Mouse (Mus musculus) lung, embryonic 15.5 days (tissue): ENCODE data around the gene 1700113H08Rik. TPM values are rescaled to one million over a fixed set of nuclear protein-coding genes. Genes with fewer than 3 reads are reported as not detected.
A peak's percentile ranks its signal among the peaks of the same experiment; 100 is the strongest.

Experiments
- ATAC-seq: fragments of 200-750 bp; cut with Nextera tagmentation; 2 replicates; pipeline ENCODE4 v1.8.0; 2017; ENCODE audit warnings: moderate number of reproducible peaks, borderline replicate concordance; ENCODE audit not compliant: low FRiP score, low TSS enrichment; ENCODE audit errors: extremely low read depth
- H3K27ac ChIP-seq: fragments of 300-500 bp; sonication (generic); 2 replicates; pipeline ENCODE4 v1.5.1; 2015; ENCODE audit warnings: moderate library complexity, mild to moderate bottlenecking, inconsistent platforms
- H3K27me3 ChIP-seq: fragments of 300-500 bp; sonication (generic); 2 replicates; pipeline ENCODE4 v1.6.1; 2015; ENCODE audit warnings: inconsistent platforms
- H3K36me3 ChIP-seq: fragments of 300-500 bp; sonication (generic); 2 replicates; pipeline ENCODE4 v1.6.1; 2015; ENCODE audit warnings: inconsistent platforms
- H3K4me1 ChIP-seq: fragments of 300-500 bp; sonication (generic); 2 replicates; pipeline ENCODE4 v1.6.1; 2015; ENCODE audit warnings: inconsistent platforms
- H3K4me2 ChIP-seq: fragments of 300-500 bp; sonication (generic); 2 replicates; pipeline ENCODE4 v1.6.1; 2015; ENCODE audit warnings: inconsistent platforms, mild to moderate bottlenecking, moderate library complexity
- H3K4me3 ChIP-seq: fragments of 300-500 bp; sonication (generic); 2 replicates; pipeline ENCODE4 v1.5.1; 2015; ENCODE audit warnings: mild to moderate bottlenecking, inconsistent platforms
- H3K9ac ChIP-seq: fragments of 300-500 bp; sonication (generic); 2 replicates; pipeline ENCODE4 v1.6.1; 2015; ENCODE audit warnings: inconsistent platforms
- H3K9me3 ChIP-seq: fragments of 300-500 bp; sonication (generic); 2 replicates; pipeline ENCODE4 v1.6.1; 2016; ENCODE audit warnings: inconsistent platforms
- WGBS: fragments of 180-500 bp; shearing (Covaris S2); methylation state at CpG from one replicate; pipeline ENCODE4 v1.1.7; 2015; 5-methylcytosine and 5-hydroxymethylcytosine counted together
- polyA plus RNA-seq: library from polyadenylated mRNA; unstranded; fragments of >200 nt; fragmentation: Nextera tagmentation; extraction: Ambion mirVana; gene quantifications from 2 replicates; pipeline ENCODE4 v1.2.1, GENCODE M21; 2015

The 1700113H08Rik gene
- polyA plus RNA-seq, 1 experiment from 2014 or later, result not detected

DNA sequence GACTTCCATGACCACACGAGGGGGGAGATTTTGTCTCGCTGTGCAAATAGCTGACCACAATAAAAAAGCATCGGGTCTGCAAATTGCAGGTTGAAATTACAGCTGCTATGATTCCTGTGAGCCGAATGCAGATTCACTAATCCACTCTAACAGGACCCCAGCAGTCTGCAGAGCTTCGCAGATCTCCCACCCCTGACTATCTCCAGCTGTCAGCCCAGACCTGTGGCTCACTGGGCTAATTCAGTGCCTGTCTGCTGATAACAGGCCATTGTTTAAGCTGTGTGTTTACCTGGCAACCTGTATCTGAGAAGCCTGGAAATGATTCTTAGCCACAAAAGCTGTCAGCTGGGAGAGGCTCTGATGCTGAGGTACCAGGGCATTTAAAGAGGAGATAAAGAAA is 20.8 kb upstream of the 1700113H08Rik start:
- Histone ChIP-seq H3K4me1 (no peaks in the 10 kb centered on the region), H3K9me3 (no peaks in the 10 kb centered on the region), H3K4me3 (no peak overlapping the region), H3K27ac (no peak overlapping the region), H3K27me3 (no peaks in the 10 kb centered on the region), H3K36me3 (no peaks in the 10 kb centered on the region), H3K4me2 (no peak overlapping the region), H3K9ac (no peak overlapping the region)
- WGBS, result 36% methylated on average over 5 of the region's 5 CpGs
- ATAC-seq, result no peak

DNA sequence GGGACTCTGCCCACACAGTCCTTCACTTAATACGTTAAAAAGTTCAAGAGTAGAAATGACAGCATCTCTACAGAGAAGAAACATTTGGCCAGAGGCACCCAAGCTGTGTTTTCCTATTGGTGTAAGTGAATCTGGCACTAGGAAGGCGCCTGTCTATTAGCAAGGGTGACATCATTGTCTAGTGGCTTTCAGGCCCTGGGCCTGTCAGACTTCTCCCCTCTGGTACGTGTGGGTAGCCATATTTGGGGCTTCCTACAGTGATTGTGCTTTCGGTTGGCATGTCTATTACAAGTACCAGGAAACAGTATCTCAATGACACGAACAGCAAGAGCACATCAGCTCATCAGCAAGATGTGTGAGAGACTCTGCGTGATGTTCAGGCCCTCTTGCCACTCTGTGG is 18.5 kb upstream of the 1700113H08Rik start:
- H3K4me2 ChIP-seq, result no peak overlapping the region
- H3K27me3 ChIP-seq, result no peaks in the 10 kb centered on the region
- ATAC-seq, result no peak
- H3K27ac ChIP-seq, result no peak overlapping the region
- WGBS, result 79% methylated on average over 6 of the region's 6 CpGs
- no peaks in the 10 kb centered on the region for H3K4me1 ChIP-seq
- H3K36me3 ChIP-seq, result no peaks in the 10 kb centered on the region
- H3K9me3 ChIP-seq, result no peaks in the 10 kb centered on the region
- H3K9ac ChIP-seq, result no peak overlapping the region
- H3K4me3 ChIP-seq, result no peak overlapping the region

DNA sequence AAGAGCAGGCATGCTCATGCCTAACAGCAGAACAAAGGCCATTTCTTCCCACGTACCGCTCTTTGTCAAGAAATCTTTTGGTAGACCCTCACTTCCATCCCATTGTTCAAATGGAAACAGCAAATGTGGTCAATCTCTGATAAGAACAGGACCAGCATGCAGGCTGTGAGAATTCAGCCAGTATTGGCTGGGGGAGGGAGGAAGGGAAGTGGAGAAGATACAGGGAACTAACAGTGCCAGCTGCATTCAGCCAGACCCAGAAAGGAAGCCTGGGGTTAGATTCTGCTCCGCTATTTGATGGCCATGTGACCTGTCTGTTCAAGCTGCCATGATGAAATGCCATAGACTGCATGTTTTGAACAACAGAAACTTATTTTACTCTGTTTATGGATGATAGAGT is 18.0 kb upstream of the 1700113H08Rik start:
- 84% methylated on average over 3 of the region's 3 CpGs for WGBS
- Histone ChIP-seq H3K9me3 (no peaks in the 10 kb centered on the region), H3K27me3 (no peaks in the 10 kb centered on the region), H3K36me3 (no peaks in the 10 kb centered on the region), H3K4me2 (no peak overlapping the region), H3K9ac (no peak overlapping the region), H3K4me1 (no peaks in the 10 kb centered on the region), H3K4me3 (no peak overlapping the region), H3K27ac (no peak overlapping the region)
- no peak for ATAC-seq

DNA sequence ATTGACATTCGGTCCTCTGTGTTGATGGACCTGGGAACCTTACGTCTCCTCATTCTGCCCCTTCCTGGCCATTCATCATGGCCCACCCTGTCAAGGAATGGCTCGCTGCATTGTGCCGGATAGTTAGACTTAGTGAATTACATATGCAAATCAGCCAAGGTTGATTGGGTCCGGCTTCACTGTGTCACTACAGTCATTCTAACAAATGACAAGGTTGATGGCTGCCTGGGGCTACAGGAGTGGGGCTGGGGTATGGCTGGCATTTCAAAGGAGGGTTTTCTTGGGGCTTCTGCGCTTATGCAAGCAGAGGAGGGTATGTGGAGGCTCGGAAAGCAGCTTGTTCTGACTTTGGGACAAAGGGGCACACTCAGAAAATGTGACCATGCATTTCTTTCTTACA is 16.6 kb upstream of the 1700113H08Rik start:
- Histone ChIP-seq H3K36me3 (no peaks in the 10 kb centered on the region), H3K9me3 (no peaks in the 10 kb centered on the region), H3K4me2 (no peak overlapping the region), H3K9ac (no peak overlapping the region), H3K4me3 (no peak overlapping the region), H3K27me3 (no peaks in the 10 kb centered on the region), H3K4me1 (no peaks in the 10 kb centered on the region), H3K27ac (no peak overlapping the region)
- WGBS, result 75% methylated on average over 7 of the region's 7 CpGs
- no peak for ATAC-seq

DNA sequence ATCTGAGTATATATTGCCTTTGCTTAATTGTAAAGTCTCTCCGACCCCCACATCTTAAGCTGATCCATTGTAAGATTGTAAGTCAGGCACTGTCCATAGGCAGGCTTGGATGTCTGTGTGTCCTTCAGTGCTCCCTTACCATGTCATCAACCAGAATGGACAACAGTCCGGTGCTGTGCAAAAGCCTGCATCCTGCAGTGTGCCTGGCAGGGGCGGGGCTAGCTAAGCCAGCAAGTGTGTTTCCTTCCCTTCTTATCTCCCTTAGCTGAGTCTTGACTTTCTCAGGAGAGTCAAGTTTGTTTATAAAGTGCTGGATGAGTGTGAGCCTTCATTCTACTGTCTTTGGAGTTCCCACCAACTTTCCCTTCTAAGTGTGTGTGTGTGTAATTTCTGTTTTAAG is 12.6 kb upstream of the 1700113H08Rik start:
- 38% methylated on average over 3 of the region's 3 CpGs for WGBS
- H3K9me3 ChIP-seq, result no peaks in the 10 kb centered on the region
- H3K27ac ChIP-seq, result no peak overlapping the region
- no peaks in the 10 kb centered on the region for H3K4me1 ChIP-seq
- no peak; the same call in 1 of the 2 replicates for ATAC-seq
- H3K36me3 ChIP-seq, result no peaks in the 10 kb centered on the region
- H3K27me3 ChIP-seq, result no peaks in the 10 kb centered on the region
- no peak overlapping the region for H3K4me3 ChIP-seq
- H3K9ac ChIP-seq, result no peak overlapping the region
- no peak overlapping the region for H3K4me2 ChIP-seq

DNA sequence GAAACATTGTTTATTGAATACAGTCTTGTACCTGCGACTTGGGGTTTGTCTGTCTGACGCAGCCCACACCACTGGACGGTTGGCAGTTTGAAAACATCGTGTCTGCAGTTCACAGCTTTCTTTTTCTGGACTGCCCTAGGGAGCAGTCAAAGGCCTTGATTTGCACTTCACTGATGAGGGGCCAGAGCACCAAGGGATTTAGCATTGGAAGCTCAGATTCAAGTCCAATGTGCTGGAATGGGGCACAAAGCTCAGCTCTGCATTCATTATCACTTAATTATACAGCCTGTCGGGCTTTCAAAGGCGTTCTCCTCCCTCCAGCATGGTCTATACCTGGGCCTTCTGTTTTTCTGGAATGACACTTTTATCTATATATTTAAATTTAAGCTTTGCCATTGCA is 11.4 kb upstream of the 1700113H08Rik start:
- Histone ChIP-seq H3K27ac (no peak overlapping the region), H3K27me3 (no peaks in the 10 kb centered on the region), H3K9me3 (no peaks in the 10 kb centered on the region), H3K9ac (no peak overlapping the region), H3K36me3 (no peaks in the 10 kb centered on the region), H3K4me2 (no peak overlapping the region), H3K4me3 (no peak overlapping the region), H3K4me1 (no peaks in the 10 kb centered on the region)
- no peak for ATAC-seq
- WGBS, result 35% methylated on average over 6 of the region's 6 CpGs

DNA sequence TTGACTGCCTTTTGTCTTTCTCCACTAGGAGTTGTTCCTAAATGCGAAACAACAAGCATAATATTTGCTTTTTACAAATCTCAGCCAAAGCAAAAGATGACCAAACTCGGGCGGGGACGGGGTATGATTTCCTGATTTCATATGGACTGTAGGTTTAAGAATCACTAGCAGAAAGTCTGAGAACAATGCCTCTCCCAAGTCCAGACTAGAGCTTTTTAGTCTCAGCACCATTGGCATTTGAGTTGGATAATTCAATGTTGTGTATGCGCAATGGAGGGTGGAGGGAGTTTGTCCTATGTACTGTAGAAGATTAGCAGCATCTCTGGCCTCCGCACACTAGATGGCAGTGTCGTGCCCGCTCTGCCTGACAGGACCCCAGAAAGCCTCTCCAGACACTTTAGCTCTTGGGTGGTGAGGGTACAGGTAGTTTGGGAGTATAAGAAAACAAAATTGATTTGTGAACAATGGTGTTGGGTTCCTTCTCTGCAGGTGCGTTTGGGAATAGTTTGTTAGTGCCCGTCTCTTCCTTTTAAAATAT is 10.8 kb upstream of the 1700113H08Rik start:
- WGBS, result 83% methylated on average over 10 of the region's 10 CpGs
- ATAC-seq, result no peak
- H3K4me1 ChIP-seq, result no peaks in the 10 kb centered on the region
- no peaks in the 10 kb centered on the region for H3K36me3 ChIP-seq
- H3K27me3 ChIP-seq, result no peaks in the 10 kb centered on the region
- no peaks in the 10 kb centered on the region for H3K9me3 ChIP-seq
- no peak overlapping the region for H3K4me2 ChIP-seq
- H3K4me3 ChIP-seq, result no peak overlapping the region
- no peak overlapping the region for H3K9ac ChIP-seq
- H3K27ac ChIP-seq, result no peak overlapping the region

DNA sequence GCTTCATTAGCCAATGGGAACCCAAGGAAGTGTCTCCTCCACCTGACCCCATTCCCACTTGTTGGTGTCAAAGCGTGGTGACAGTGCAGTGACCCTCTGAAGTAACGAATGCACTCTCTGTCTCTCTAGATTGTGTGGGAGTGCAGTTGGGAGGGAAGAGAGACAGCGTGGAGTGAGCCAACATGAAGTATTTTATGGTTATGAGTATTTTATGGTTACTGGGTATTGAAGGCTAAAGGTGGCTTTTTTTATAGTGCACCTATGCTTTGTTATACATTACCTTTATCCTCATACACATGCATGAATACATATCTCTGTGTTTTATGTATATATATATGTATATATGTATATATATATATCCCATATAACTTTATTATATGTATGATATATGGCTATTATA is 8.7 kb upstream of the 1700113H08Rik start:
- H3K9me3 ChIP-seq, result no peaks in the 10 kb centered on the region
- H3K4me1 ChIP-seq, result no peaks in the 10 kb centered on the region
- H3K9ac ChIP-seq, result no peak overlapping the region
- no peak overlapping the region for H3K4me2 ChIP-seq
- ATAC-seq, result no peak
- H3K4me3 ChIP-seq, result no peak overlapping the region
- H3K27me3 ChIP-seq, result no peaks in the 10 kb centered on the region
- no peaks in the 10 kb centered on the region for H3K36me3 ChIP-seq
- H3K27ac ChIP-seq, result no peak overlapping the region
- 74% methylated on average over 3 of the region's 3 CpGs for WGBS

DNA sequence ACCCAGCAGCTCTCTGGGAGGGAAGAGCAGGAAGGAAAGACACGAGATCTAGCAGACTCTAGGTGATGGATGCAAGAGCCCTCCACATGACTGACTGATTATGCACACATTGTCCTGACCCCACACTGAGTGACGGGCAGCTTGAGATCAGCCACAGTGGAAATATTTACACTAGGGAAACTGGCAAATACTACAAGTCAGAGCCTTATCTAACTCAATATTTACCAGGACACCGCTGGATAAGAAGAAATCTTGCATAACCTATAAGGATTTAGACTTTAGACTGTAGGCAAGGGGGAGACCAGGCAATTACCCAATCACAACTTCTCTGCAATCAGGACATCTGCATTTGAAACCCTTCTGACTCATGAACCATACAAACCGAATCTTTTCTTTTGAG is 6.1 kb upstream of the 1700113H08Rik start:
- H3K27me3 ChIP-seq, result no peaks in the 10 kb centered on the region
- no peak overlapping the region for H3K27ac ChIP-seq
- no peak overlapping the region for H3K4me3 ChIP-seq
- no peaks in the 10 kb centered on the region for H3K9me3 ChIP-seq
- no peaks in the 10 kb centered on the region for H3K36me3 ChIP-seq
- H3K4me2 ChIP-seq, result no peak overlapping the region
- H3K9ac ChIP-seq, result no peak overlapping the region
- 17% methylated on average over 4 of the region's 4 CpGs for WGBS
- no peak for ATAC-seq
- no peaks in the 10 kb centered on the region for H3K4me1 ChIP-seq

DNA sequence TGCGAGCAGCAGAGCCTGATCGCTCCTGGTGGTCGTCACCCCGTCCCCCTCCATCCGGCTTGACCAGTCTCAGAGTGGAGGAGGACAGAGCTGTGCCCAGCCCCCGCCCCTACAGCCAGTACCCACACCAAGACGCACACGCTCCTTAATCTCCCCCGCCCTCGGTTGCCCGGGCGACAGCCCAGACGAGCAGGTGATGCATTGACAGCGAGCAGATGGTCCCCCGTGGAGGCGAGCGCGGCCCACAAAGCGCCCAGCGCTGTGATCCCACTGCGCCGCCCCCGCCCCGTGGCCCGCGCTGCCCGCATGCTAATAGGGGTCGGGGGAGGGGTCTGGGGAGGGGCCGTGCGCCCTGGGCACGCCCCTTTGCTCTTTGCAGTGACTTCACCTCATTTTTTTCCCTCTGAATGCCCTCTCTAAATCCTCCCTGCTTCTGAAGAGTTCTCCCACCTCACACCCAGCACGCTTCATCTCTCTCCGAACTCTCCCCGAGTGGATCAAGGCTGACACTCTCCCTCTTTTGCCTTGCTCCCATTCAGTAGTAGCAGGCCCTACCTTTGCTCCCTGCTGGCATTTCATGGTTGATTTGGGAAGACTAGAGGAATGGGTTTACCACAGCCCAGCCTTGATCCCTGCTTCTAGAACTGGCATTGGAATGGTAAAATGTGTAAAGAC is 543 bp downstream of the 1700113H08Rik start:
- peak; percentile 90 for ATAC-seq
- H3K27ac ChIP-seq, result no peak overlapping the region
- H3K4me3 ChIP-seq, result peak overlapping the region; percentile 46
- H3K4me2 ChIP-seq, result peak overlapping the region; percentile 91
- H3K4me1 ChIP-seq, result peaks cover 9% of the 10 kb centered on the region
- H3K9ac ChIP-seq, result peak overlapping the region; percentile 32; the same call in 1 of the 2 replicates
- no peaks in the 10 kb centered on the region for H3K36me3 ChIP-seq
- whole genome bisulfite sequencing, result under 1% methylated on average over 26 of the region's 34 CpGs
- H3K9me3 ChIP-seq, result no peaks in the 10 kb centered on the region
- H3K27me3 ChIP-seq, result no peaks in the 10 kb centered on the region

DNA sequence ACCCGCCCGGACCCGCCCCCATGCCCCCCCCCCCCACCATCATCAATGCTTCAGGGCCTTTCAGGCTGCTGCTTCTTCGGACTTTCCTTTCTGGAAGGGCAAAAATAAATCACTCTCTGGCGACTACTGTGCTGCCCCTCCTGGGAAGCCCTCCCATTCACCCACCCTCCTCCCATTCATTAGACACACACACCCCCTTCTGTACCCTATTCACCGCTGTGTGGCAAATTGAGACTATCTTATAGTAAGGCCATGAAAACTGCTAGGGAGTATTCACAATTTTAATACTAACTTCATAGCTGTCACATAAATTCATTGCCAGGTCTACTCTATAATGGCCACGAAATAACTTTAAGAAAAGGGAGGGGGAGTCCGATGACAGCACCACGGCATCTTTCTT is 1.1 kb downstream of the 1700113H08Rik start:
- H3K36me3 ChIP-seq, result no peaks in the 10 kb centered on the region
- ATAC-seq, result 0 out of 2 replicates have a peak, but pooled peaks have one; percentile 4
- no peaks in the 10 kb centered on the region for H3K9me3 ChIP-seq
- H3K27me3 ChIP-seq, result no peaks in the 10 kb centered on the region
- H3K9ac ChIP-seq, result no peak overlapping the region
- no peak overlapping the region for H3K4me3 ChIP-seq
- H3K4me1 ChIP-seq, result peaks cover 9% of the 10 kb centered on the region
- WGBS, result 37% methylated on average over 6 of the region's 9 CpGs
- H3K27ac ChIP-seq, result no peak overlapping the region
- H3K4me2 ChIP-seq, result peak overlapping the region; percentile 91; the same call in 1 of the 2 replicates

DNA sequence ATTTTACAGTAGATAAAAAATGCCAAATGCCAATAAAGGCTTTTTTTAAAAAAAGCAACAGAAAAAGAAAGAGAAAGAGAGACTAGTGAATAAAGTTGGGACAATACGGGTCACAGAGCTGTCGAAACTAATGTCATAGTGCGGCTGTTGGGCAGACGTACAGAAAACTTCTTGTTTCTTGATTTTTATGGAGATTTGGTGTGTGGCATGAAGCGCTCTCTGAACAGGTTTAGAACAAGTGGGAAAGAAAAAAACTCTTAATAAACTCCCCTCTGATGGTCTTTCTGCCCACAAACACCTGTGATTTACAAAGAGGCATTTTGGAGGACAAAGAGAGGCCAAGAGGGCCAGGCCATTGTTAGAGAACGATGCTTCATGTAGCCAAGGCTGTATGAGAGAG is 1.6 kb downstream of the 1700113H08Rik start:
- no peak for ATAC-seq
- Histone ChIP-seq H3K4me3 (no peak overlapping the region), H3K4me2 (no peak overlapping the region), H3K9me3 (no peaks in the 10 kb centered on the region), H3K27ac (no peak overlapping the region), H3K4me1 (peaks cover 9% of the 10 kb centered on the region), H3K36me3 (no peaks in the 10 kb centered on the region), H3K9ac (no peak overlapping the region), H3K27me3 (no peaks in the 10 kb centered on the region)
- 81% methylated on average over 6 of the region's 6 CpGs for WGBS
